Mouse (Mus musculus) heart, postnatal 14 days (tissue): Measurements from ENCODE around the gene 2210010C04Rik. TPM values are rescaled to one million over a fixed set of nuclear protein-coding genes. Genes with fewer than 3 reads are reported as not detected.

Experiments used
- DNase-seq, 2 experiments: peaks; one replicate each; pipeline ENCODE4 v3.0.0; 2021 to 2022
- intact Hi-C: fragments of 180-260 bp; cut with DNase I; formaldehyde crosslinking; loops from one replicate; pipeline ENCODE4 v1.15.1; 2025
- long read RNA-seq, 2 experiments: library from polyadenylated mRNA; stranded (forward); transcript quantifications; one replicate each; pipeline ENCODE4 v2.0.0; 2021
- total RNA-seq, 2 experiments: library from RNA; stranded (reverse); gene quantifications; 2 replicates each; pipeline ENCODE4 v1.2.3; 2021

The 2210010C04Rik gene
- not detected for total RNA-seq
- long read RNA-seq, experiment 1, result 0 reads
- long read RNA-seq, experiment 2, result 0 reads

- no peak for DNase-seq
- intact Hi-C loops, result no loop called here
Observed at GRCm38 (mm10) chr6:41035409-41035808, at the start of gene 2210010C04Rik. TSS of gene 2210010C04Rik (minus strand) at chr6:41035509.

GRCm38 (mm10) chr6:41080121-41080520, 44.8 kb upstream of the 2210010C04Rik start:
- DNase-seq, result no peak
- intact Hi-C loops, result no loop called here

- intact Hi-C loops, result no loop called here
- DNase-seq, result no peak
Observed at GRCm38 (mm10) chr6:41078539-41079303, 43.4 kb upstream of the 2210010C04Rik start.

- no peak for DNase-seq
- intact Hi-C loops, result no loop called here
Observed at GRCm38 (mm10) chr6:41075753-41076152, 40.4 kb upstream of the 2210010C04Rik start.

GRCm38 (mm10) chr6:41063332-41063731, 28.0 kb upstream of the 2210010C04Rik start:
- intact Hi-C loops, result no loop called here
- DNase-seq, result no peak

- intact Hi-C loops, result no loop called here
- no peak for DNase-seq
Observed at GRCm38 (mm10) chr6:41062746-41063145, 27.4 kb upstream of the 2210010C04Rik start.

GRCm38 (mm10) chr6:41062081-41062480, 26.8 kb upstream of the 2210010C04Rik start:
- no peak for DNase-seq
- intact Hi-C loops, result no loop called here

- intact Hi-C loops, result no loop called here
- DNase-seq, result no peak
Observed at GRCm38 (mm10) chr6:41061085-41061484, 25.8 kb upstream of the 2210010C04Rik start.

GRCm38 (mm10) chr6:41057653-41058052, 22.3 kb upstream of the 2210010C04Rik start:
- intact Hi-C loops, result no loop called here
- no peak for DNase-seq

- DNase-seq, result peak; percentile 22 to 60
- intact Hi-C loops, result no loop called here
Observed at GRCm38 (mm10) chr6:41055581-41055980, 20.3 kb upstream of the 2210010C04Rik start.

GRCm38 (mm10) chr6:41054379-41054778, 19.1 kb upstream of the 2210010C04Rik start:
- no peak for DNase-seq
- intact Hi-C loops, result no loop called here

- DNase-seq, result no peak
- intact Hi-C loops, result no loop called here
Observed at GRCm38 (mm10) chr6:41051824-41052223, 16.5 kb upstream of the 2210010C04Rik start.

- intact Hi-C loops, result no loop called here
- DNase-seq, result no peak
Observed at GRCm38 (mm10) chr6:41048602-41049001, 13.3 kb upstream of the 2210010C04Rik start.

GRCm38 (mm10) chr6:41047961-41048360, 12.7 kb upstream of the 2210010C04Rik start:
- intact Hi-C loops, result no loop called here

GRCm38 (mm10) chr6:41047202-41047601, 11.9 kb upstream of the 2210010C04Rik start:
- intact Hi-C loops, result no loop called here
- DNase-seq, result no peak

More at GRCm38 (mm10) chr6:41047961-41048360, 12.7 kb upstream of the 2210010C04Rik start:
- no peak for DNase-seq

GRCm38 (mm10) chr6:41046553-41046952, 11.2 kb upstream of the 2210010C04Rik start:
- no peak for DNase-seq
- intact Hi-C loops, result no loop called here

GRCm38 (mm10) chr6:41044753-41045152, 9.4 kb upstream of the 2210010C04Rik start:
- no peak for DNase-seq
- intact Hi-C loops, result no loop called here

GRCm38 (mm10) chr6:41044314-41044713, 9.0 kb upstream of the 2210010C04Rik start:
- intact Hi-C loops, result no loop called here
- no peak for DNase-seq

- DNase-seq, result no peak
- intact Hi-C loops, result no loop called here
Observed at GRCm38 (mm10) chr6:41032802-41033201, 2.5 kb downstream of the 2210010C04Rik start.

- intact Hi-C loops, result no loop called here
- DNase-seq, result no peak
Observed at GRCm38 (mm10) chr6:41032231-41032630, 3.1 kb downstream of the 2210010C04Rik start.

GRCm38 (mm10) chr6:41030821-41031220, 4.5 kb downstream of the 2210010C04Rik start:
- DNase-seq, result no peak
- intact Hi-C loops, result no loop called here

GRCm38 (mm10) chr6:41027053-41027452, 8.3 kb downstream of the 2210010C04Rik start:
- intact Hi-C loops, result no loop called here
- peak; percentile 44 to 51 for DNase-seq
